Mouse (Mus musculus) ES-Bruce4 (cell line): ENCODE data around the gene Phactr1.

Experiments
- CTCF ChIP-seq: IDR thresholded peaks from one replicate; pipeline ENCODE4 v1.8.1; 2011; ENCODE audit warnings: low read depth, low read length
- POLR2A ChIP-seq: IDR thresholded peaks from one replicate; pipeline ENCODE4 v1.8.1; 2011; ENCODE audit warnings: low read length; ENCODE audit not compliant: insufficient read depth

- TF ChIP-seq CTCF (no peak), POLR2A (no peak)
These were observed 3.8 kb downstream of the Phactr1 start for GRCm38 (mm10) chr13:42684181-42684580.
